Mouse (Mus musculus) forebrain, embryonic 10.5 days (tissue): Measurements from ENCODE around the gene Ccdc69. TPM values are rescaled to one million over a fixed set of nuclear protein-coding genes. Genes with fewer than 3 reads are reported as not detected.

Experiments used
- DNase-seq: peaks from one replicate; pipeline ENCODE4 v3.0.0-alpha.2; 2017; ENCODE audit warnings: low spot score; ENCODE audit errors: extremely low spot score
- H3K27ac ChIP-seq: fragments of 300-500 bp; sonication (generic); 2 replicates; pipeline ENCODE4 v1.5.1; 2016; ENCODE audit warnings: mild to moderate bottlenecking
- H3K27me3 ChIP-seq: fragments of 300-500 bp; sonication (generic); 2 replicates; pipeline ENCODE4 v1.6.1; 2016; ENCODE audit warnings: mild to moderate bottlenecking; ENCODE audit not compliant: poor library complexity, severe bottlenecking
- H3K36me3 ChIP-seq: fragments of 300-500 bp; sonication (generic); replicated peaks from 2 replicates; pipeline ENCODE4 v1.6.1; 2016; ENCODE audit warnings: mild to moderate bottlenecking, moderate library complexity
- H3K4me1 ChIP-seq: fragments of 300-500 bp; sonication (generic); 2 replicates; pipeline ENCODE4 v1.6.1; 2016
- H3K4me3 ChIP-seq: fragments of 300-500 bp; sonication (generic); 2 replicates; pipeline ENCODE4 v1.5.1; 2016; ENCODE audit warnings: mild to moderate bottlenecking, moderate library complexity
- H3K9me3 ChIP-seq: fragments of 300-500 bp; sonication (generic); 2 replicates; pipeline ENCODE4 v1.6.1; 2016; ENCODE audit warnings: mild to moderate bottlenecking, moderate library complexity
- WGBS: fragments of 180-500 bp; shearing (Covaris S2); methylation state at CpG from one replicate; pipeline ENCODE4 v1.1.7; 2016; 5-methylcytosine and 5-hydroxymethylcytosine counted together
- polyA plus RNA-seq: library from polyadenylated mRNA; unstranded; fragments of >200 nt; fragmentation: Nextera tagmentation; extraction: Ambion mirVana; gene quantifications from 2 replicates; pipeline ENCODE4 v1.2.1, GENCODE M21; 2016

Ccdc69 gene
- polyA plus RNA-seq, 1 experiment from 2014 or later = 0.73 TPM

DNA sequence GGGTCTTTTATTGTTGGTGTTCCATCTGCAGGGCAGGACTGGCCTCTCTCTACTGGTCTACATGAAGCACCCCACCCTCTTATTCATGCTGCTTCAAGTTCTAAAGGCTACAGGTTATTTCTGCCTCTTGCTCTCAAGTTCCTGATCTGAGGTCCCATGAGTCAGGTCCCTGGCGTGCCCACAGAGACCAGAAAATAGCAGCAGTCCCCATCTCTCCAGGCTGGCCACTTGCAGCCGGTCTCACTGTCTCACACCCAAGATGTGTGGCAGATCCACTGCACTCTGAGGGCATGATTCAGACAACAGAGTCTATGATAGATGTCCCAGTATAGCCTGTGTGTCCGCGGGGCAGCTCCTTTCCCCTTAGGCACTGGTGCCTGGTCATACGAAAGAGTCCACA, 17.1 kb downstream of the Ccdc69 start:
- whole genome bisulfite sequencing = 94% methylated on average over 5 of the region's 5 CpGs
- Histone ChIP-seq H3K27me3 (no peaks in the 10 kb centered on the region), H3K9me3 (no peaks in the 10 kb centered on the region), H3K4me1 (peaks cover 6% of the 10 kb centered on the region; the same call in 1 of the 2 replicates), H3K4me3 (no peak overlapping the region), H3K27ac (no peak overlapping the region), H3K36me3 (no peaks in the 10 kb centered on the region)
- no peak for DNase-seq

DNA sequence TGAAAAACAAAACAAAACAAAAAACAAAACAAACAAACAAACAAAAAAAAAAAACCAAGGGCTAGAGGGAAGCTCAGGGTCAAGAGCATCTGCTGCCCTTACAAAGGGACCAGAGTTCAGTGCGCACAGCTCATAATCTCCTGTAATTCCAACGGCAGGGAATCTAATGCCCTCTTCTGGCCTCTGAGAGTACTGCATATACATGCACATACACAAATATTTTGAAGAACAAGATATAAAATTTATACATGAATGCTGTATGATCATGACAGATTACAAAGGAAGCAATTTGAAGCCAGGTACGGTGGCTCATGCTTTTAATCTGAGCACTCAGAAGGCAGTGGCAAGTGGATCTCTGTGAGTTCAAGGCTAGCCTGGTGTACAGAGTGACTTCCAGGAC, 20.4 kb downstream of the Ccdc69 start:
- no peaks in the 10 kb centered on the region for H3K36me3 ChIP-seq
- WGBS = 88% methylated on average over 3 of the region's 3 CpGs
- DNase-seq = no peak
- H3K27ac ChIP-seq = no peak overlapping the region
- H3K9me3 ChIP-seq = no peaks in the 10 kb centered on the region
- no peaks in the 10 kb centered on the region for H3K27me3 ChIP-seq
- H3K4me1 ChIP-seq = no peaks in the 10 kb centered on the region
- H3K4me3 ChIP-seq = no peak overlapping the region

GRCm38 (mm10) chr11:55050837-55051510, 27.0 kb downstream of the Ccdc69 start:
- H3K4me3 ChIP-seq = no peak overlapping the region
- no peaks in the 10 kb centered on the region for H3K9me3 ChIP-seq
- no peak overlapping the region for H3K27ac ChIP-seq
- H3K4me1 ChIP-seq = no peaks in the 10 kb centered on the region
- H3K36me3 ChIP-seq = no peaks in the 10 kb centered on the region
- H3K27me3 ChIP-seq = no peaks in the 10 kb centered on the region
- WGBS = 75% methylated on average over 7 of the region's 7 CpGs
- DNase-seq = no peak

- H3K4me3 ChIP-seq = no peak overlapping the region
- 62% methylated on average over 5 of the region's 5 CpGs for WGBS
- H3K27me3 ChIP-seq = no peaks in the 10 kb centered on the region
- no peaks in the 10 kb centered on the region for H3K9me3 ChIP-seq
- no peak for DNase-seq
- no peaks in the 10 kb centered on the region for H3K4me1 ChIP-seq
- H3K27ac ChIP-seq = no peak overlapping the region
- no peaks in the 10 kb centered on the region for H3K36me3 ChIP-seq
Measured at GRCm38 (mm10) chr11:55046600-55046999, 31.3 kb downstream of the Ccdc69 start.

DNA sequence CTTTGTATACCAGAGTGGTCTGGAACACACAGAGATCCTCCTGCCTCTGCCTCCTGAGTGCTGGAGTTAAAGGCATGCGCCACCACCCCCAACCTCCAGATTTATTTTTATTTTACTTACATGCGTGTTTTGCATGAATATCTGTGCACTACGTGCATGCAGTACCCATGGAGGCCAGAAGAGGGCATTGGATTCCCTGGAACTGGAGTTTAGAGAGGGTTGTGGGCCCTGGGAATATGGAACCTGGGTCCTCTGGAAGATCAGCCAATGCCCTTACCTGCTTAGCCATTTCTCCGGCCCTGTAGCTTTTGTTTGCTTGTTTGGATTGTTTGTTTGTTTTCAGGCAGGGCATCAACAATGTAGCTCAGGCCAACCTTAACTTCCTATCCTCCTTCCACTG, 36.6 kb downstream of the Ccdc69 start:
- no peaks in the 10 kb centered on the region for H3K27me3 ChIP-seq
- peaks cover 5% of the 10 kb centered on the region; the same call in 1 of the 2 replicates for H3K4me1 ChIP-seq
- no peaks in the 10 kb centered on the region for H3K36me3 ChIP-seq
- no peak for DNase-seq
- no peak overlapping the region for H3K4me3 ChIP-seq
- 82% methylated on average over 4 of the region's 4 CpGs for WGBS
- H3K9me3 ChIP-seq = no peaks in the 10 kb centered on the region
- no peak overlapping the region for H3K27ac ChIP-seq

DNA sequence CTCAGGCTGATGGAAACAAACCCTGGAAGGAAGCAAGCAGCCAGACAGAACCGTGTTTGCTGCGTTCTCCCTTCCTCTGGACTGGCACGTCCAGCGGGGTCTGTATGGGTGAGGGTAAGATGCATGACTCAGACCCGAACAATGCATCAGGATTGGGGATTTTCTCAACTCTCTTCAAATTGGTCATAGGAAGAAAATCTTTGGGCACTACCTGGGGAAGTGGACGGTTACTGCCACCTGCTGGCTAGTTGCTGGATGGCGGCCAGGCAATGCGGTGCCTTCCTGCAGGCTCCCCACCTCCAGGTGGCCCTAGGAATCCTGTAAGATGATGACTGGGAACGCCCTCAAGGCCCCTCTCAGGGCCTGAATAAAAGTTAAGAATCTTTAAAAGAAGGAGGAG, 38.3 kb downstream of the Ccdc69 start:
- Histone ChIP-seq H3K27me3 (peaks cover 16% of the 10 kb centered on the region), H3K27ac (no peak overlapping the region), H3K4me1 (peaks cover 5% of the 10 kb centered on the region; the same call in 1 of the 2 replicates), H3K9me3 (no peaks in the 10 kb centered on the region), H3K4me3 (no peak overlapping the region), H3K36me3 (no peaks in the 10 kb centered on the region)
- WGBS = 7% methylated on average over 9 of the region's 9 CpGs
- peak; percentile 72 for DNase-seq

DNA sequence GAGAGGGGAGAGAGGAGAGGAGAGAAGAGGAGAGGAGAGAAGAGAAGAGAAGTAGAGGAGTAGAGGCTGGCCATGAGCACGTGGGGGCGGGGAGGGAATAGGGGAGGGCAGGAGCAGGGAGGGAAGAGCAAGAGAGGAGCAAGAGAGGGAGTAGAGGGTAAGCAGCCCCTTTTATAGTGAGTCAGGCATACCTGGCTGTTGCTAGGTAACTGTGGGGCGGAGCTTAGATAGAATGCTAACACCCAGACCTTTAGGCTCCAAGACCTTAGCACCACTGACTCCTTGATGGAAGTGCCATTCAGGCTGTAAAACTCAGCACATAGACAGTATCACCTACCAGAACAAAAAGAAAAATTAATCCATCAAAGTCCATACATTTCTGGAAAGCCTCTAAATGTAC, 41.3 kb downstream of the Ccdc69 start:
- H3K27me3 ChIP-seq = peaks cover 46% of the 10 kb centered on the region
- WGBS = 40% methylated on average over 3 of the region's 3 CpGs
- H3K4me3 ChIP-seq = no peak overlapping the region
- H3K27ac ChIP-seq = no peak overlapping the region
- DNase-seq = no peak
- H3K9me3 ChIP-seq = no peaks in the 10 kb centered on the region
- H3K4me1 ChIP-seq = peaks cover 29% of the 10 kb centered on the region
- H3K36me3 ChIP-seq = no peaks in the 10 kb centered on the region

DNA sequence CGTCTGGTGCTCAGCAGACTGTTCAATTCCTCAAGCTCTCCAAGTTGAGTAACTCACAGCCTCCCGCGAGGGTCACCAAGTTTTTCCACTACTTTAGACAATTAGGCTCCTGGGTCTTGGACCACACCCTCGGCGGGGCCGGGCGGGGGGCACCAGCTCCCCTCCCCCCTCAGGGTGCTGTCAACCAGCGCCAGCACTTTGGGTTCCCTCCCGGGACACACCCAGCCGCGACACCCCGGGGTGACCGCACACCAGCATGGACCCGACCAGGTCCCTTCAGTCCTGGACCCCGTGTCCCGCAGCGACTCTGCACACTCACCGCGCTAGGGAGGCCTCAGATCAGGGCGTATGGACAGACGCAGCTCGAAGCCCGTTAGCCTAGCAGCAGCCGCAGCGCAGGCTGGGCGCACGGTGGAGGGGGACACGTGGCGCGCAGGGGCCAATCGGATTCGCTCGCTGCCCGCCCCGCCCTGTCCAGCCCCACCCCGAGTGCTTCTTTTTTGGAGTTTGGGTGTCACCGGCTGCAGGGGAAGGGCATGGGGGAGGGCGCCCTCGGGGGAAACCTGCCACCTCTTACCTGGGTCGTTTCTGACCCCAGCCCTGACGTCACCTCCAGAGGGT, 44.8 kb downstream of the Ccdc69 start, which contains the start of gene Anxa6:
TSS of gene Anxa6 (minus strand) at position 406 of the 621 bp plus-strand sequence.
- Histone ChIP-seq H3K27ac (peak within 1 kb of the TSS; percentile 78), H3K27me3 (peaks cover 53% of the 10 kb centered on the region)
- under 1% methylated on average over 41 of the region's 41 CpGs for WGBS

GRCm38 (mm10) chr11:55032286-55032685, 45.6 kb downstream of the Ccdc69 start:
- H3K27ac ChIP-seq = peak overlapping the region; percentile 67
- H3K9me3 ChIP-seq = no peaks in the 10 kb centered on the region
- WGBS = 26% methylated on average over 5 of the region's 5 CpGs
- peak overlapping the region; percentile 70 for H3K4me3 ChIP-seq
- no peak for DNase-seq
- peaks cover 53% of the 10 kb centered on the region for H3K27me3 ChIP-seq
- no peaks in the 10 kb centered on the region for H3K36me3 ChIP-seq
- peaks cover 36% of the 10 kb centered on the region for H3K4me1 ChIP-seq

More for the DNA sequence above, 44.8 kb downstream of the Ccdc69 start, which contains the start of gene Anxa6:
- Histone ChIP-seq H3K4me3 (peak within 1 kb of the TSS; percentile 70), H3K9me3 (no peaks in the 10 kb centered on the region), H3K4me1 (peaks cover 35% of the 10 kb centered on the region), H3K36me3 (no peaks in the 10 kb centered on the region)
- DNase-seq = peak; percentile 75

- no peaks in the 10 kb centered on the region for H3K9me3 ChIP-seq
- WGBS = 30% methylated on average over 1 of the region's 4 CpGs
Measured at GRCm38 (mm10) chr11:55031991-55032280, 46.0 kb downstream of the Ccdc69 start.

DNA sequence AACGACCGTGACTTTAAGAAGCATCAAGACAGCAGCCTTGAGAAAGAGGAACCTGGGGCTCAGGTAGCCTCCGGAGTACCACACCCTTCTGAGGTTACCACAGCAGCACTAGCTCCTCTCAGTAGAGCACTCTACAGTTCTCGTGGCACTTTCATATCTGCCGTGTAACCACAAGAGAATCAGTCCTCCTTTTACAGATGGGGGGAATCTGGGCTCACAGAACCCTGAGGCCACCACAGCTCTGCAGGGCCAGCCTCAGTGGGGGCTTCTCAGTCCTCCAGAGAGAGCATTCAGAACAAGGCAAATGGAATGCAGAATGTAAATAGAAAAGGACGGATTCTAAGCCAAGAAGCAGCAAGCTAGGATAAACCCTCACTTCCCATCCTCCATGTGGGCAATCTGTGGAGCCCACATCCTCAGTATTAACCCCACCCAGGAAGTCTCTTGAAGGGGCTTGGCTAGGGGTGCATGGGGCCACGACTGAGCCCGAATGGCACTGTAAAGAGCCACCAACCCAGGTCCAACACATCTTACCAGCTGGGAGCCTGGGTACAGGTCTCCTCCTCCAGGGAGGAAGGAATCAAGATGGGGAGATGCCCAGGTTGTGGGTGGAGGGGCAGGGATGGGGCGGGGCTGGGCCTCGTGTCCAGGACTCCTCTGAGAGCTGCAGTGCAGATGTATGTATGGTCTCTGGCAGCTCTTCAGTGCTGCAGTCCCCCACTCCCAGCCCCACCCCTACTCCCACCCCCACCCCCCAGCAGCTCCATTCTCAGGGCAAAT, 46.5 kb downstream of the Ccdc69 start:
- DNase-seq = no peak

More at GRCm38 (mm10) chr11:55031991-55032280, 46.0 kb downstream of the Ccdc69 start:
- Histone ChIP-seq H3K4me3 (peak overlapping the region; percentile 70), H3K27ac (peak overlapping the region; percentile 67), H3K36me3 (no peaks in the 10 kb centered on the region), H3K27me3 (peaks cover 53% of the 10 kb centered on the region), H3K4me1 (peaks cover 38% of the 10 kb centered on the region)
- no peak for DNase-seq

GRCm38 (mm10) chr11:55028509-55028908, 49.4 kb downstream of the Ccdc69 start:
- H3K36me3 ChIP-seq = no peaks in the 10 kb centered on the region
- no peaks in the 10 kb centered on the region for H3K9me3 ChIP-seq
- no peak overlapping the region for H3K27ac ChIP-seq
- 78% methylated on average over 2 of the region's 2 CpGs for WGBS
- no peak for DNase-seq
- peaks cover 26% of the 10 kb centered on the region for H3K27me3 ChIP-seq
- no peak overlapping the region for H3K4me3 ChIP-seq
- peaks cover 41% of the 10 kb centered on the region for H3K4me1 ChIP-seq

More for the DNA sequence above, 46.5 kb downstream of the Ccdc69 start:
- WGBS = 62% methylated on average over 10 of the region's 10 CpGs
- Histone ChIP-seq H3K4me1 (peaks cover 34% of the 10 kb centered on the region), H3K4me3 (peak overlapping the region; percentile 70), H3K36me3 (no peaks in the 10 kb centered on the region), H3K9me3 (no peaks in the 10 kb centered on the region), H3K27me3 (peaks cover 53% of the 10 kb centered on the region), H3K27ac (peak overlapping the region; percentile 67)
